Mouse (Mus musculus) stomach, embryonic 16.5 days (tissue): ENCODE results near the gene Olfr110. TPM values are rescaled to one million over a fixed set of nuclear protein-coding genes. Genes with fewer than 3 reads are reported as not detected.
"Not testable (repeated sequence)": the region's sequence is repeated elsewhere in the genome, so short reads cannot be mapped to it uniquely, and the experiment has no call there.

Source experiments
- ATAC-seq: fragments of 200-750 bp; cut with Nextera tagmentation; 2 replicates; pipeline ENCODE4 v1.8.0; 2017; ENCODE audit warnings: moderate number of reproducible peaks, moderate TSS enrichment; ENCODE audit not compliant: insufficient read depth, low FRiP score
- H3K27ac ChIP-seq: fragments of 300-500 bp; sonication (generic); 2 replicates; pipeline ENCODE4 v1.5.1; 2014; ENCODE audit warnings: low read length
- H3K27me3 ChIP-seq: fragments of 300-500 bp; sonication (generic); 2 replicates; pipeline ENCODE4 v1.6.1; 2014; ENCODE audit warnings: low read length, control low read depth, mixed read lengths; ENCODE audit not compliant: control insufficient read depth, insufficient read depth
- H3K36me3 ChIP-seq: fragments of 300-500 bp; sonication (generic); 2 replicates; pipeline ENCODE4 v1.6.1; 2014; ENCODE audit warnings: low read length; ENCODE audit not compliant: control insufficient read depth, insufficient read depth
- H3K4me1 ChIP-seq: fragments of 300-500 bp; sonication (generic); 2 replicates; pipeline ENCODE4 v1.6.1; 2014; ENCODE audit warnings: low read length, control low read depth, mixed read lengths; ENCODE audit not compliant: control insufficient read depth, insufficient read depth
- H3K4me2 ChIP-seq: fragments of 300-500 bp; sonication (generic); 2 replicates; pipeline ENCODE4 v1.6.1; 2014; ENCODE audit warnings: low read depth, low read length, mixed read lengths
- H3K4me3 ChIP-seq: fragments of 300-500 bp; sonication (generic); replicated peaks from 2 replicates; pipeline ENCODE4 v1.5.1; 2014; ENCODE audit warnings: mild to moderate bottlenecking, low read length
- H3K9ac ChIP-seq: fragments of 300-500 bp; sonication (generic); 2 replicates; pipeline ENCODE4 v1.6.1; 2014; ENCODE audit warnings: low read length
- H3K9me3 ChIP-seq: fragments of 300-500 bp; sonication (generic); replicated peaks from 2 replicates; pipeline ENCODE4 v1.6.1; 2016; ENCODE audit warnings: low read length, control low read depth; ENCODE audit not compliant: control insufficient read depth
- WGBS: fragments of 180-500 bp; shearing (Covaris S2); extraction: QIAGEN DNeasy Blood & Tissue Kit; methylation state at CpG from one replicate; pipeline ENCODE4 v1.1.7; 2014; 5-methylcytosine and 5-hydroxymethylcytosine counted together
- polyA plus RNA-seq: library from polyadenylated mRNA; unstranded; fragments of >200 nt; fragmentation: Nextera tagmentation; extraction: Ambion mirVana; gene quantifications from 2 replicates; pipeline ENCODE4 v1.2.1, GENCODE M21; 2015

Gene Olfr110
- polyA plus RNA-seq: not detected in 2 replicates

DNA sequence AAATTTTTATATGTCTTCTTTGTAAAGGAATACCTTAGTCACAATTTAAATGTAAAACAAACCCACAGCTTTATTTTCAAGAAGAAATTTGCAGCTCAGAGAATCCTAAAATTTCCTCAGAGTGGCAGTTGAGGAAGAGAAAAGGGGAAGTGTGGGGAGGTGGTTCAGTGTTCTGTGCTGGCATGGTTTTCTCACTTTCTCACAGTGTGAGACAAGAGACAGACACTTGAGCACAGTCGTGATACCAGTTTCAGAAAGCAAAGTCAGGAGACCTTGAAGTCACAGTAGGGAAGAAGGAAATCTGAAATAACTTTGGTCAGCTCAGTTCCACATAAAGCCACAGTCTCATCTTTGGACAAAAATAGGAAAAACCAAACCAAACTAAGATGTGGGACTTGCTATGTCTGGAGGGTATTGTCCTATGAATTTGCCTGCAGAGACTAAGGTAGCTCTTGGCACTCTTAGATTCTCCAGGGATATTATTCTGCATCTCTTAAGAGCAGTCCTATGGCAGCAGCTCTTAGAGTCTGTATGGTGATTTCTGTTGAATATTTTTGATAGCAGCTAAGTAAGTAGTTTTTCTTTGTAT lies at the start of gene Olfr110:
Gene Olfr110 (plus strand): TSS at position 539 of the 589 bp plus-strand sequence.
- H3K36me3 ChIP-seq: no peaks in the 10 kb centered on the region
- H3K27ac ChIP-seq: no peak within 1 kb of the TSS
- H3K4me3 ChIP-seq: no peak within 1 kb of the TSS
- no peak within 1 kb of the TSS for H3K9ac ChIP-seq
- no peaks in the 10 kb centered on the region for H3K9me3 ChIP-seq
- no peaks in the 10 kb centered on the region for H3K27me3 ChIP-seq
- no peaks in the 10 kb centered on the region for H3K4me1 ChIP-seq
- 44% methylated on average over 1 of the region's 1 CpGs for WGBS
- ATAC-seq: no peak
- no peak within 1 kb of the TSS for H3K4me2 ChIP-seq

DNA sequence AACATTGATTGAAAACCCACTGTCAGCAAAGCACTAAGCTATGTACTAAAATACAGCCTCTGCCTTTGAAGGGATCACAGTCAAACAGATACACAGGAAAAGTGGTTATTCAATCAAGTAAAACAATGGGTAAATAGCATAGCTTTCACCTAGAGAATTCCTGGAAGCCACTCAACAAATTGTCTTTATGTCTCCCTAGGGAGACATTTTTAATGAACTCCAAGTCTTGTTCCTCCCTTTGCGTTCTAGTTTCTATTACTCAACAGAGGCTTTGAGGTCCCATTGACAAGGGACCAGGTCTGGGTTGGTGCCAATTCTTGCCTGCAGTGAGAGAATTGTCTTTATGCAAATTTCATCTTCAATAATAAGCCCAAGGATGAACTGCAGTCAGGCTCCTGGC lies 47.1 kb upstream of the Olfr110 start, which contains the start of gene Olfr108:
Gene Olfr108 (plus strand): TSS at position 301 of the 400 bp plus-strand sequence.
- Histone ChIP-seq H3K4me1 (no peaks in the 10 kb centered on the region), H3K9me3 (no peaks in the 10 kb centered on the region), H3K27ac (no peak within 1 kb of the TSS), H3K9ac (no peak within 1 kb of the TSS), H3K36me3 (no peaks in the 10 kb centered on the region), H3K4me2 (no peak within 1 kb of the TSS), H3K4me3 (no peak within 1 kb of the TSS), H3K27me3 (no peaks in the 10 kb centered on the region)
- 97% methylated on average over 1 of the region's 1 CpGs for WGBS
- ATAC-seq: no peak

DNA sequence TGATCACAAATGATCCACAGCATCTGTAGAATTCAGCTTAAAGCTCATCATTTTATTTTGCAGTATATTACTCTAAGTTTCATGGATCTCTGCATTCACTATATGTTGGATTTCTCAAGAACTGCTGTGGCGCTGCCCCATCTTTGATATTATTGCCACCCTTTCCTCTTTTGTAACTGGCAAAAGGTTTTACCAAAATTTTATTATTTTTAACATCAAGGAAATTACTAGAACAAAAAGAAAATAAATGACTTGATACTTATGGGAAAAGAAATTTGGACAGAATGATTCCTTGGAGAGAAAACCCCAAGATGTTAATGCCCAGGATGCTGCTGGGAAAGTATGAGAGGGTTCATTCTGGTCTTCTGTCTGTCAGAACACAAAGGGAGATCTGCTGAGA lies 33.7 kb upstream of the Olfr110 start, which contains the start of gene Olfr109:
Gene Olfr109 (plus strand): TSS at position 301 of the 400 bp plus-strand sequence.
- Histone ChIP-seq H3K27me3 (no peaks in the 10 kb centered on the region), H3K4me3 (no peak within 1 kb of the TSS), H3K27ac (no peak within 1 kb of the TSS), H3K4me1 (no peaks in the 10 kb centered on the region), H3K9me3 (no peaks in the 10 kb centered on the region), H3K4me2 (no peak within 1 kb of the TSS), H3K9ac (no peak within 1 kb of the TSS), H3K36me3 (no peaks in the 10 kb centered on the region)
- WGBS: 79% methylated on average over 1 of the region's 1 CpGs
- ATAC-seq: no peak

DNA sequence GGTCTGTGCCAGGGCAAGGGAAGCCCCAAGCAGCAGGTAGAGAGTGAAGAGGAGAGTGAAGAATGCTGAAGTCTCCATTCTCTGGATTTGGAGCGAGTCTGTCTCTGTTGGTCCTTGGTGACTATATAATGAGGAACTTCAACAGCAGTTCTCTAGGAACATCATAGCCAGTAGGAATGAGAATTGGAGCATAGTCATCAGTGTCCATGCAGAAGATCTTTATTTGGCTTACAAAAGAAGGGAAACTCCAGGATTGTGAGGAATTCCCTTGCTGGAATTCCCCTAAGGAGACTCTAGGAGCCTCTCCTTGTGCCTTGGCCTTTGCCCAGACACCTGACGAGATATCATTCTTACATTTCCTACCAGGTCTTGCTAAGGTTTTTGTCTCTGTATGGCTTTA lies 8.8 kb upstream of the Olfr110 start, which contains the start of gene H2-M2:
Gene H2-M2 (minus strand): TSS at position 101 of the 400 bp plus-strand sequence.
- no peak for ATAC-seq
- 73% methylated on average over 2 of the region's 2 CpGs for WGBS
- H3K9ac ChIP-seq: no peak within 1 kb of the TSS
- H3K27ac ChIP-seq: no peak within 1 kb of the TSS
- H3K4me3 ChIP-seq: no peak within 1 kb of the TSS
- no peaks in the 10 kb centered on the region for H3K4me1 ChIP-seq
- no peak within 1 kb of the TSS for H3K4me2 ChIP-seq
- no peaks in the 10 kb centered on the region for H3K27me3 ChIP-seq
- no peaks in the 10 kb centered on the region for H3K9me3 ChIP-seq
- no peaks in the 10 kb centered on the region for H3K36me3 ChIP-seq

DNA sequence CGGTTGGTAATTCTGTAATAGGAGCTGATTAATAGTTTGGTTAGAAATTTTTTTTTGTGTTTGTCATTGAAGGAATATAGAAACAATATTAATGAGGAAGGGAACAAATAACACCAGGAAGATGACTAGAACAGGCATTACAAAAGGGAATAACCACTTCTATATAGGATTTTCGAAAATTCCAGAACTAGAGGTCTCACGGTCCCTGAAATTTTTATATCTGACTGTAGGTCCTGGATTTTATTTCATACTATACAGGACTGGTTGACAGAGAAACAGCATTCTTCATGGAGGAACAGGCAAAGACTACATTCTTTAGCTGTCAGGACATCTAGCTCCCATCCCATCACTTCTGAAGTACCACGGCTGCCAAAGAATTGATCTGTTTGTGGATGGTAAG lies 15.5 kb downstream of the Olfr110 start, which contains the start of gene Olfr111:
Gene Olfr111 (plus strand): TSS at position 301 of the 400 bp plus-strand sequence.
- Histone ChIP-seq H3K27ac (no peak within 1 kb of the TSS), H3K4me2 (no peak within 1 kb of the TSS), H3K4me3 (no peak within 1 kb of the TSS), H3K9ac (no peak within 1 kb of the TSS), H3K4me1 (no peaks in the 10 kb centered on the region), H3K36me3 (no peaks in the 10 kb centered on the region), H3K27me3 (no peaks in the 10 kb centered on the region), H3K9me3 (no peaks in the 10 kb centered on the region)
- ATAC-seq: no peak
- 86% methylated on average over 4 of the region's 4 CpGs for WGBS

DNA sequence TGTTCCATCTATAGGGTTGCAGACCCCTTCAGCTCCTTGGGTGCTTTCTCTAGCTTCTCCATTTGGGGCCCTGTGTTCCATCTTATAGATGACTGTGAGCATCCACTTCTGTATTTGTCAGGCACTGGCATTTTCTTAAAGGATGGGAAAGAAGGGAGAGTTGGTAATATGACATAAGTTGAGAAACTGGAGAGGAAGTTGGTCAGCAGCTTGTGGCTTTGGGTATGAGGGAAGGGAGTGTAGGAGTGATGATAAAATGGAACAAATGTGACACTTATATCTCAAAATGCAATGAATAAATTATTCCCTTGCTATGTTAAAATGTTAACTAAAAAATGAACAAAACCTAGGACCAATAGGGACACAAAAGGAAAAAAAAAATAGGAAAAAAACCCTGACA lies 32.3 kb downstream of the Olfr110 start:
- not testable (repeated sequence) for H3K9ac ChIP-seq, H3K4me2 ChIP-seq, H3K9me3 ChIP-seq, ATAC-seq, H3K36me3 ChIP-seq, H3K27me3 ChIP-seq, H3K4me1 ChIP-seq, H3K4me3 ChIP-seq, H3K27ac ChIP-seq

DNA sequence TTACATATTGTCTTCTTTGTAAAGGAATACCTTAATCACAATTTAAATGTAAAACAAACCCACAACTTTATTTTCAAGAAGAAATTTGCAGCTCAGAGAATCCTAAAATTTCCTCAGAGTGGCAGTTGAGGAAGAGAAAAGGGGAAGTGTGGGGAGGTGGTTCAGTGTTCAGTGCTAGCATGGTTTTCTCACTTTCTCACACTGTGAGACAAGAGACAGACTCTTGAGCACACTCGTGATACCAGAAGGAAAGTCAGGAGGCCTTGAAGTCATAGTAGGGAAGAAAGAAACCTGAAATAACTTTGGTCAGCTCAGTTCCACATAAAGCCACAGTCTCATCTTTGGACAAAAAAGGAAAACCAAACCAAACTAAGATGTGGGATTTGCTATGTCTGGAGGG lies 33.2 kb downstream of the Olfr110 start:
- not testable (repeated sequence) for H3K4me2 ChIP-seq, H3K4me1 ChIP-seq, H3K9ac ChIP-seq, H3K9me3 ChIP-seq, H3K4me3 ChIP-seq, H3K27me3 ChIP-seq, H3K27ac ChIP-seq, H3K36me3 ChIP-seq, ATAC-seq
- WGBS: 63% methylated on average over 1 of the region's 1 CpGs

DNA sequence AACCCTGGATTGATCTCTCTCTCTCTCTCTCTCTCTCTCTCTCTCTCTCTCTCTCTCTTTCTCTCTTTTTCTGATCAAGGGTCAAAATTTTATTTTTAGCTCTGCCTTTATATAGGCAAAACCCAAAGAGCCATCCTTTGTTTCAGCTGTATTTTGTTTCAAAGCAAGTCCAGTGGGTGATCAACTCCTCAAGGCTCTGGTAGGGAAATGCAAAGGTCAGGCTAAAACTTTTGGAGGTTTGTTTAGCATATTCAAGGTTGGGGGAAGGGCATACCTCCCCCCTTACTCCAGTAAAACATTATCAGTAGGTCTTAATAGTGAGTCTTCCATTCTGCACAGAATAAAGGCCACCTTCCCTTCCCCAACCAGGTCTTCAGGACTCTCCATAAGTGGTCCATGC lies 42.9 kb downstream of the Olfr110 start:
- Histone ChIP-seq H3K9me3 (no peaks in the 10 kb centered on the region), H3K27ac (no peak overlapping the region), H3K4me2 (no peak overlapping the region), H3K4me3 (no peak overlapping the region), H3K4me1 (no peaks in the 10 kb centered on the region), H3K9ac (no peak overlapping the region), H3K27me3 (no peaks in the 10 kb centered on the region), H3K36me3 (no peaks in the 10 kb centered on the region)
- ATAC-seq: no peak

DNA sequence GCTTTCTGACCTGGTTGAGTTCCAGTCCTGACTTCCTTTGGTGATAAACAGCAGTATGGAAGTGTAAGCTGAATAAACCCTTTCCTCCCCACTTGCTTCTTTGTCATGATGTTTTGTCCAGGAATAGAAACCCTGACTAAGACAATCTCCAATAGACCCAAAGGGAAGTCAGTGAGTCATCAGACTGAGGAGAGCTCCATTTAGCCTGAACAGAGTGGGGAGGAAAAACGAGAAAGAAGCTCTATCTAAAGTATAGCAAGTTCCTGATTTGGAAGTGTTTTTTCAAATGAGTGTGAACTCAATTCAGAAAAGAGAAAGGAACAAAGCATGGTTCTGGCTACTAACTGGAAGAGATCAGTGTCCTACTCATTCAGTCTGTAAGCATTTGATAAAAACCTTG lies 46.1 kb downstream of the Olfr110 start:
- H3K9me3 ChIP-seq, H3K27ac ChIP-seq, H3K4me2 ChIP-seq, H3K4me1 ChIP-seq, H3K4me3 ChIP-seq, H3K36me3 ChIP-seq, ATAC-seq, H3K9ac ChIP-seq, H3K27me3 ChIP-seq: not testable (repeated sequence)
- WGBS: 44% methylated on average over 1 of the region's 1 CpGs
